Mouse (Mus musculus) lung, postnatal 0 days (tissue): ENCODE data around the gene Acot6.

Experiments
- CTCF ChIP-seq: IDR thresholded peaks from 2 replicates; pipeline ENCODE4 v1.5.1; 2016; ENCODE audit warnings: antibody characterized with exemption, mild to moderate bottlenecking
- EP300 ChIP-seq: IDR thresholded peaks from 2 replicates; pipeline ENCODE4 v1.6.1; 2016; ENCODE audit warnings: antibody characterized with exemption, mild to moderate bottlenecking, control low read depth

DNA sequence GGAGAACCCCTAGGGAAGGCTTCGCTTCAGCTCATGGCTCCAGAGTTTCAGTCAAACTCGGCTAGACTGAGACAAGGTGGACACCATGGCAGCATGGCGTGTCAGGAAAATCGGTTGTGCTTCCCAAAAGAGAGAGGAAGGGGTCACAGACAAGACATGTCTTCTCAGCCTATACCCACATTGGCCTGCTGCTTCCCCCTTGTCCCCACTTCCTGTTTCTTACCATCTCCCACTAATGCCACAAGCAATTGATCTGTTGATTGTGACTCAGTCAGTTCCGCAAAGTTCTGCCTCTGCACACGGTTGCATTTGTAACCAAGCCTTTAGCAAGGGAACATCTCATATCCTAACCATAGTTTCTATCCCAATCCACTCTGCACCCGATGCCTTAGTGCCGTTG is 29.5 kb downstream of the Acot6 start:
- TF ChIP-seq CTCF (no peak), EP300 (no peak)
